Mouse (Mus musculus) megakaryocyte, embryonic 14.5 days (primary cell): ENCODE results near the gene Txndc11.

ENCODE experiments used
- FLI1 ChIP-seq: IDR thresholded peaks from 2 replicates; pipeline ENCODE4 v1.6.1; 2012; ENCODE audit warnings: low read length, inconsistent platforms, mixed read lengths
- GATA1 ChIP-seq: IDR thresholded peaks from 3 replicates; pipeline ENCODE4 v1.6.1; 2012; ENCODE audit warnings: mixed read lengths, low read length, inconsistent platforms, borderline replicate concordance

GRCm38 (mm10) chr16:11078216-11078869 is 56.1 kb downstream of the Txndc11 start:
- TF ChIP-seq GATA1 (peak; percentile 86; the same call in 2 of the 3 replicates), FLI1 (no peak; the same call in 1 of the 2 replicates)
